Mouse (Mus musculus): ENCODE measurements at regions not wholly inside any gene's neighbourhood (a gene's known extent, or its start where the extent isn't known, plus 50 kb on each side); places are given as distances from the start of the nearest gene placed in this dataset.

DNA sequence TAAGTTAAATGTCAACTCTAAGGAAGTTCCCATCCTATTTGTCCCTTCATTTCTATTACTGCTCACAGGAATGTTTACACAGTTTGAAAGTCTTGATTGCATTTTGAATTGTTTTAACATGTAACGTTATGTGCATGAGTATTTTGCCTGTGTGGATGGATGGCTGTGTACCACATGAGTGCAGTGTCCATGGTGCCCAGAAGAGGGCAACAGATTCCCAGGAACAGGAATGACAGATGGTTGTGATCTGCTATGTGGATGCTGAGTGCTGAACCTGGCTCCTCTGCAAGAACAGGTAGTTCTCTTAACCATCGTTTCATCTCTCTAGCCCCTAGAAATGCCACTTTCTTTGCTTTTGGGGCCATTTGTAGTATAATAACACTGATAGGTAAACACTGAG, 597.9 kb upstream of the Zwint start:
- no peak for DNase-seq (ENCODE audit: low spot score)

DNA sequence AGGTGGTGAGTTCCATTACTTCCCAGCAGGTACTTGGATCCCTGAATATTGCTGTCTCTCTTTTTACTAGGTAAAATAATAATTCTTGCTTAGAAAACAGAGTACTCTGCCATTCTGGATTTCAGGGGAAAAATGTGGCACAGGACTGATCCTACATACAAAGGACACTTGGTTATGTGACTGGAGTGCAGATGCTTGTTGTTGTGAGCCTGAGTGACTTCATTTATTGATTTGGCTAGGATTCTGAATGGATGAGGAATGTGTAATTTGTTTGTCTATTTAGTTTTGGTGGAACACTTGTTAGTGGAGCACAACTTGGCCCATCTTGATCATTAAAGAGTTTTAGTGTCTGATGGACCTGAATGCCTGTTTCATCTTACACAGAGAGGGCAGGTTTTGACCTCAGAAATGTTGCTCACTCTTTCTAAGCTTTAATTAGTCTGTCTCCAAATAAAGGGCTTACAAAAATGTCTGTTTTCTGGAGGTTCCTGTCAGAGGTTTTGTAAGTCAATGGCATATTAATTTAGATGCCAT, 583.4 kb upstream of the Zwint start:
- no peak for DNase-seq (ENCODE audit: low spot score)

DNA sequence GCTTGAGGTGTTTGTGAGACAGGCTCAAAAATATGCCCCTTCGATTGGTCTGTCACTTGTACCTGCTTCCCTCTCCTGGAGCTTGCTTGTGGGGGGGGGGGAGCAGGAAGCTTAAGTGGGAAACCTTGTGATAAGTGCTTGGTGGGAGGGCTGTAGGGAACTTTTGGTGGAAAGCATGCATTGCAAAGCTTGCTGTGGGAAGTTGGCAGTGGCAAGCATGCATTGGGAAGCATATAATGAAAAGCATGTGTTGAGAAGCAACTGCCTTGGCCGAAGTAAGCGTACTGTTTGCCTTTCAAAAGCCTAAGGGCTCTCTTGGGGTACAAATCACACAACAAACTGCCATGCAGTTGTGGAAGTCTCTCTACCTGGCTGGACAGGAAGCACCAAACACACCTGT, 576.3 kb upstream of the Zwint start:
- DNase-seq (ENCODE audit: low spot score): no peak

DNA sequence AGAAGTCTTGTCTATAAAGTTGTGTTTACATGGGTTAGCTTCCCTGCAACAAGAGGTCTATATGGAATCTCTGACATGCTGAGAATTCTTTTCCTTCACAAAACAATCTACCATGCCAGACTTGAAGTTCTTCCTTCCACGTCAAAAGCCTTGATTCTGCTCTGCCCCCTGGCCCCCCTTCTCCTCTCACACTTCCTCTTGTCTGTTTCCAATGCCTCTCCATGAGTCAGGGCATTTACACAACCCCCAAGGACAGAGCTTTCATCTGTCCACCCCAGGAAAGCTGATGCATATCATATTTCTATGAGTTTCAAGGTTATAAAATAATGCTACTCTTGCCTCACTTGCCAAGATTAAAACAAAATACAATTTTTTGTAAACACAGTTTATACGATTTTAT, 557.7 kb upstream of the Zwint start:
- no peak for DNase-seq (ENCODE audit: low spot score)

DNA sequence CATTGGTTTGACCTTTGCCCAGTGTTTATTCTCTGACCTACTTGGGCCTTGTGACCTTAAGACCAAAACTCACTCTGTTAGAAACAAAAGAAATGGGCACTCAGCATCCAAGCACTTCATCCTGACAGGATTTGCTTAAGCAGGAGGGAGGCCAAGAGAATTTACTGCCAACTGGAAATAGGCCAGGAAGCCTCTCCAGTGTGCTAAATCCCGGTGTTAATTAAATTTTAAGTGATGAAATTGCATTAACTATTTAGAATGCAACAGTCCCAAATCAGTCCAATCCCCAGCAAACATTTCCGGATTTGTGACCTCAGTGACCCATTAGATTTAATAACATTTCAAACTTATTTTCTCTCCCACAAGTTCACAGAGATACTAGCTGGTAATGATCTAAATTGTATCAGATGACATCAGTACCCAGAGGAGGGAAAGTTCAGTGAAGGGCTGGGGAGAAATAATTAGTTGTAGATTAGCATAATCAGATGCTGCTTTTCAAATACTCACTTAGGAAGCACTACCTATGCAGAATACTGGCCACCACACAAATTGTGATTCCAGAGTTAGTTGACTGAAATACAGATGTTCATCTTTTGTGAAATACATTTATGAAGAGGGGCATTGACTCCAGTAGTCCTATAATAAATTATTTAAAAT, 555.4 kb upstream of the Zwint start:
- DNase-seq (ENCODE audit: low spot score): peak; percentile 35

DNA sequence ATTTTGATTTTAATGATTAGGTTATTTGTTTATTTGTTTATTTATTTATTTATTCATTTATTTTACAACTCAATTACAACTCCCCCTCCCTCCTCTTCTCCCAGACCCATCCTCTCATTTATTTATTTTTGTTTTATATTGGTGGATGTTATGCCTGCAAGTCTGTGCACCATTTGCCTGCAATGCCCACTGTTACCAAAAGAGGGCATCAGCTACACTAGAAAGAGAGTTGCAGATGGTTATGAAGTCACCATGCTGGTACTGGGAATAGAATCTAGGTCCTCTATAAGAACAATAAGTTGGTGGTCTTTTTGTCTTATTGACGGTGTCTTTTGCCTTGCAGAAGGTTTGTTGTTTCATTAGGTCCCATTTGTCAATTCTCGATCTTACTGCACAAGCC, 535.2 kb upstream of the Zwint start:
- no peak for DNase-seq (ENCODE audit: low spot score)

DNA sequence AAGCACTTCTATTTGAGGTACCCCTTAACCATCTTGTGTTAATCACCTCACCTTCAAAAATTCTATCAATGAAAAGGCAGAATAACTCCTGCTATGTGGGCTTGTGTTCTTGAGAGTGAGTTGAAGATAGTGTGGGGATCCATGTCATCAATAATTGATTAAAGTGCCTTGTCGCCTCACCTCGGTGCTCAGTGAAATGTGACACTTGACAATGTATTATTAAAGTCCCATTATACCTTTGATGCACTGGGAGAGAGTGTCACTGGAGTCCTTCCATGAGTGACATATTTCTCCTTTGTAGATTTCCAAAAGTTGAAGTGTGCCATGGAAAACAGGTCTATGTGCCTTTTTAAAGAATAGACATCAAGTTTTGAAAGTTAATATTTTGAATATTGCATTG, 522.2 kb upstream of the Zwint start:
- DNase-seq (ENCODE audit: low spot score): no peak
